Mouse (Mus musculus) olfactory bulb, adult 2 months (tissue): ENCODE measurements around the gene Ccdc155.

Source experiments
- CTCF ChIP-seq: fragments of 200-500 bp; IDR thresholded peaks from 2 replicates; pipeline ENCODE4 v1.5.1; 2012; ENCODE audit warnings: low read depth, mild to moderate bottlenecking, low read length, moderate library complexity; ENCODE audit not compliant: insufficient read depth
- POLR2A ChIP-seq: fragments of 200-500 bp; IDR thresholded peaks from 2 replicates; pipeline ENCODE4 v1.6.1; 2012; ENCODE audit warnings: mild to moderate bottlenecking, low read depth, low read length, moderate library complexity; ENCODE audit not compliant: insufficient read depth

DNA sequence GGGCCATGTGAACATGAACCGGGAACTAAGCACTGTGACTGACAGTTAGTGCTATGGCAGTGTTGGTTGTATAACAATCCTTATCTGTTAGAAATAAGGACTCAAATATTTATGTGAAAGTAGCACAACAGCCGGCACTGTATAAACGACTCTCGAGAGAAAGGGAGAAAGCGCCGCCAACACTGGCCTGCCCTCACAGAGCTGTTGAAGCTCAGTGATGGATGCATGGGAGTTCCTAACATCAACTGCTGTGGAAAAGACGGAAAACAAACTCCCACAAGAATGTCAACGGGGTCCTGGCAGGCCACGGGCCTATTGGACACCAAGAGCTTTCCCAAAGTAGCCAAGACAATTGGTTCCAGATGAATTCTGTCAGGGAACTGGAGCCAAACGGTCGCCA lies 53.4 kb downstream of the Ccdc155 start:
- TF ChIP-seq CTCF, result no peak
- no peak for TF ChIP-seq POLR2A
